Mouse (Mus musculus) layer of hippocampus, adult 2 months (tissue): ENCODE data around the gene Mccc2. TPM values are rescaled to one million over a fixed set of nuclear protein-coding genes. Genes with fewer than 3 reads are reported as not detected.

ENCODE experiments used
- DNase-seq, 2 experiments: peaks; one replicate each; pipeline ENCODE4 v3.0.0; 2022; ENCODE audit warnings: low spot score in 2 of 2
- H3K27ac ChIP-seq: fragments of 200-600 bp; 2 replicates; pipeline ENCODE4 v1.8.1; 2022
- H3K4me3 ChIP-seq: fragments of 200-600 bp; 2 replicates; pipeline ENCODE4 v1.8.1; 2022; ENCODE audit warnings: mild to moderate bottlenecking
- CTCF ChIP-seq: fragments of 200-600 bp; conservative IDR thresholded peaks from 2 replicates; pipeline ENCODE4 v1.8.1; 2022; ENCODE audit warnings: antibody characterized with exemption, mild to moderate bottlenecking, moderate library complexity
- total RNA-seq, 2 experiments: library from RNA; stranded (reverse); gene quantifications; 2 replicates each; pipeline ENCODE4 v1.2.3; 2021

The Mccc2 gene
- total RNA-seq, 2 experiments from 2014 or later = 29.0 to 30.7 TPM

GRCm38 (mm10) chr13:99970089-99970488, 45.4 kb downstream of the Mccc2 start:
- no peak for TF ChIP-seq CTCF
- DNase-seq = no peak
- Histone ChIP-seq H3K27ac (no peak overlapping the region), H3K4me3 (no peak overlapping the region)

- peak in 1 of 2 experiments; percentile 70 for DNase-seq
- TF ChIP-seq CTCF = no peak
- peak overlapping the region; percentile 84 for H3K27ac ChIP-seq
- no peak overlapping the region; the same call in 1 of the 2 replicates for H3K4me3 ChIP-seq
These were observed 48.3 kb downstream of the Mccc2 start for GRCm38 (mm10) chr13:99967013-99967678.

GRCm38 (mm10) chr13:99963814-99964213, 51.6 kb downstream of the Mccc2 start:
- no peak overlapping the region for H3K4me3 ChIP-seq
- no peak overlapping the region for H3K27ac ChIP-seq
- no peak for TF ChIP-seq CTCF
- no peak for DNase-seq

GRCm38 (mm10) chr13:99961661-99962060, 53.8 kb downstream of the Mccc2 start:
- no peak for TF ChIP-seq CTCF
- DNase-seq = no peak
- no peak overlapping the region for H3K27ac ChIP-seq
- H3K4me3 ChIP-seq = no peak overlapping the region

DNA sequence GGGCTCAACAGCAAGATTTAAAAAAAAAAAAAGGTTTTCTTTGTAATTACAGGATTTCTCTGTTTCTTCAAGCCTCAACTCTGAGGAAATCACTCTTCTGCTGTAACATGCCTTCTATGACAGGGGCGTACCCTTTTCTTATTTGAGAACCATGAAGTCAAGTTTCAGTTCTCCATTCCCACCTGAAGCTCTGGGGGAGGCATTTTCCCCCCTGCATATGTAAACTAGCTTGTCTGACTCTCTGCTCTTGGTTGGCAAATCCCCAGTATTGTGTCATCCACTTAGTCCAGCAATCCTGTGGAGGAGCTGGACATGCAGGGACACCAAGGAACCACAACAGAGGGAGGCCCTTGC, 59.9 kb downstream of the Mccc2 start:
- no peak overlapping the region for H3K4me3 ChIP-seq
- H3K27ac ChIP-seq = no peak overlapping the region
- TF ChIP-seq CTCF = no peak
- DNase-seq = no peak

GRCm38 (mm10) chr13:99954902-99955590, 60.4 kb downstream of the Mccc2 start:
- Histone ChIP-seq H3K4me3 (no peak overlapping the region), H3K27ac (no peak overlapping the region)
- DNase-seq = no peak
- peak; percentile 65 for TF ChIP-seq CTCF

- peak overlapping the region; percentile 76 for H3K27ac ChIP-seq
These were observed 68.0 kb downstream of the Mccc2 start for GRCm38 (mm10) chr13:99947417-99947816.

GRCm38 (mm10) chr13:99943525-99943924, 71.9 kb downstream of the Mccc2 start:
- Histone ChIP-seq H3K27ac (no peak overlapping the region), H3K4me3 (no peak overlapping the region)
- TF ChIP-seq CTCF = peak; percentile 49
- DNase-seq = no peak

More at GRCm38 (mm10) chr13:99947417-99947816, 68.0 kb downstream of the Mccc2 start:
- TF ChIP-seq CTCF = no peak
- DNase-seq = peak in 1 of 2 experiments; percentile 5
- H3K4me3 ChIP-seq = no peak overlapping the region

DNA sequence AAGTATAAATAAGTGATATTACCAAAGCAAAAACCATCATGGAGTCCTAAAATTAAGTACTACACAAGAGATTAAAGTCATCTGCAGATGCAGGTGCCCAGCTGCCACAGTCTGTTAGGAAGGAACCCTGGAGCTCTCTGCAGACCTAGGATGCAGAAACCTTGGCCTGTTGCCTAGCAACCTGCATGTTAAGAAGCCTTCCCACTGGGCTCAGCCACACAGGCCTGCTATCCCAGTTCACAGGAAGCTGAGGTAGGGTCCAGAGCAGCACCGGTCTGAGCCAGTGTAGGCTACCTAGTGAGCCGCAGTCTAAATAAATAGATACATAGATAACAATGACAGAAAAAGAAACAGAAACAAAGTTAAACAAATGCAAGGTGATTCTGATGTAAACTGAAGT, 74.8 kb downstream of the Mccc2 start:
- no peak overlapping the region for H3K27ac ChIP-seq
- no peak overlapping the region for H3K4me3 ChIP-seq
- no peak for DNase-seq
- no peak for TF ChIP-seq CTCF

DNA sequence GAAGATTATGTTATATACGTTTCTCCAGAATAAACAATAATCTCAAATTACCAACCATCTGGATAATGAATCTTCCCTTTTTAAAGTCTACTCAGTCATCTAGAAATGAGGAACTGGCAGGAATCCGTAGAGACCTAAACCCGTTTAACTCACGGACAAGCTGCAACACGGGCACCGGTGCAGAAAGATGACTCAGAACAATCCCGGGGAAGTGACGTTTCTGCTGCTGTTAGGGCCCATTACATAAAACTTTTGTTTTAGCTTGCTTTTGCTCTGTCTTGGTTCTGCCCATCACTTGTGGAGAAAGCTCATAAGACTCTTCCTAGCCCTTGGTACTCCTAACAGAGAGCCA, 76.1 kb downstream of the Mccc2 start:
- Histone ChIP-seq H3K4me3 (no peak overlapping the region), H3K27ac (no peak overlapping the region)
- TF ChIP-seq CTCF = no peak
- DNase-seq = no peak

DNA sequence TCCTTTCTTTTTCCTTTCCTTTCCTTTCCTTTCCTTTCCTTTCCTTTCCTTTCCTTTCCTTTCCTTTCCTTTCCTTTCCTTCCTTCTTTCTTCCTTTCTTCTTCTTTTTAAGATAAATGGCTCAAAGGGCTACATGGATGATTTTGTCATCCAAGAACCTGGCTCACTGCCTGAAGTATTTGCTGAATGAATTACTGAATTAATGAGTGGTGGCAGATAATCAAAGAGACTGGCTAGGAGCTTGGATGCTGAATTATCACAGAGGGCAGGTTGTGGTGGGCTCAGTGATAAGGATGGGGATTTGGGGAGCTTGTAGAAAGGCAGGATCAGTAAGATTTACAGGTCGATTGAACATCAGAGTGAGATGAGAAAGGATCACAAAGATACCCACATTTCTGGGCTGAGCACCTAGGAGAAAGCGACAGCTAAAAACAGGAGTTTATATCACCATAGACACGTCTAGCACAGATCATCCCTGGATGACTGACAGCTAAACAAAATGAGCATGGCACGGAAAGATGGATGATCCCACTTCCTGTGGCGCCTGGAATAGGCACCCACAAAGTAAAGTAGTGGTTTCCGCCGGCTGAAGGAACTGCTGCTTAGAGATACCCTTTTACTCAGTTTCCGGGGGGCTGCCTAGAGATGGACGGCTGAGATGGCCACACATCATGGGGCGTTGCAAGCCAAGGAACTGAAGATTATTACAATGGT, 76.7 kb downstream of the Mccc2 start:
- DNase-seq = no peak
- no peak for TF ChIP-seq CTCF
- H3K4me3 ChIP-seq = no peak overlapping the region
- H3K27ac ChIP-seq = no peak overlapping the region

DNA sequence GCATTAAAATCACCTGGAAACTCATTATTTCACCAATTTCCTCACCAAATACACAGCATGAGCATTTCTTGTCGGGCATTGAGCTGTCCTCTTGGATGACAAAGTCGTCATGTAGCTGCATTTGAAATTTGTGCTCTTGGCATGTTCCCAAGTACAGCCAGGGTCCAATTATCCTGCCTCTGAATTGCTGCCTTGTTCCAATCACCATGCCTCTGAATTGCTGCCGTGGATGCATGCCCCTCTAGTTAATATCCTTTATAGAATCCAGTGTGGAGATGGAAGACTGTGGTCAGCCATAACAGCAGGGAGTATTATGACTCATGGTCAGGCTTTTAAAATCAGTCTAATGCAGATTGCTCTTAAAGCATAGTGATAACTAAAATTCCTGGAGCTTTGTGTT, 77.7 kb downstream of the Mccc2 start:
- no peak for DNase-seq

GRCm38 (mm10) chr13:99932406-99932805, 83.0 kb downstream of the Mccc2 start:
- no peak overlapping the region for H3K4me3 ChIP-seq
- no peak for DNase-seq
- H3K27ac ChIP-seq = no peak overlapping the region
- no peak for TF ChIP-seq CTCF

More for the DNA sequence above, 77.7 kb downstream of the Mccc2 start:
- H3K27ac ChIP-seq = no peak overlapping the region
- no peak overlapping the region for H3K4me3 ChIP-seq
- TF ChIP-seq CTCF = no peak
